Mouse (Mus musculus): ENCODE measurements at regions not wholly inside any gene's neighbourhood (a gene's known extent, or its start where the extent isn't known, plus 50 kb on each side); places are given as distances from the start of the nearest gene placed in this dataset.
A peak's percentile ranks its signal among the peaks of the same experiment; 100 is the strongest.

DNA sequence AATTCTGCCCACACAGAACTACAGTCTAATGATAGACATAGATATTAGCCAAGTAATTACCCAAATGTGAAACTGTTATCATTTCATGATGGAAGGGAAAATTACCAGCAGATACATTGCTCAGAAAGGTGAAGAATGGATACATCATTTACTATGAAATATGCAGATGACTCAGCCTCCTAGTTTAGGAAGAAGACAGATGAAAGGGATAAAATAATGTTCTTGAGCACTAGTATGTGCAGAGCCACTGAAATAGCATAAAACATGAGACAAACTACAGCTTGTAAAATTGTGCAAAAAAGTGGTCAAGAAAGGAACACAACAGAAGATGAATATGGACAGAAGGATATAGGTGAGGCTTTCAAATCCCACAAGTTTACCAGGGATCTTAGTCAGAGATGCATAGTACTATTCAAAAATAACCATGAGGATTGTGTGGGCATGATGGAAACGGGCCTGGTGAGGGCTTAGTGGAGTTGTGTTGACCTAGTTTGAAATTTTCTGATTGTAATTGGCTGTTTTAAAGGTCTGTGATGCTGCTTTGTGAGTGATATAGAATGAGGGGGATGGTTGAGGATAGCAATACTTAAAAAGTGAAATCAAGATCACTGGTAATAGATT, 883.3 kb downstream of the Dnajb9 start:
- Histone ChIP-seq H3K9me3 (replicated peaks; ENCODE audit: control insufficient read depth, low read length, poor library complexity, severe bottlenecking) (no peaks in the 10 kb centered on the region), H3K9ac (ENCODE audit: low read depth, low read length) (no peak overlapping the region), H3K4me3 (ENCODE audit: low read depth, low read length) (no peak overlapping the region), H3K36me3 (ENCODE audit: control insufficient read depth, insufficient read depth, low read length) (no peaks in the 10 kb centered on the region), H3K27me3 (ENCODE audit: control insufficient read depth, insufficient read depth, low read depth, low read length) (no peaks in the 10 kb centered on the region), H3K4me1 (ENCODE audit: control insufficient read depth, insufficient read depth, low read length) (no peaks in the 10 kb centered on the region), H3K27ac (ENCODE audit: low read length) (no peak overlapping the region), H3K4me2 (ENCODE audit: low read length) (no peak overlapping the region)
- 80% methylated on average over 1 of the region's 1 CpGs for WGBS
- ATAC-seq, result no peak

DNA sequence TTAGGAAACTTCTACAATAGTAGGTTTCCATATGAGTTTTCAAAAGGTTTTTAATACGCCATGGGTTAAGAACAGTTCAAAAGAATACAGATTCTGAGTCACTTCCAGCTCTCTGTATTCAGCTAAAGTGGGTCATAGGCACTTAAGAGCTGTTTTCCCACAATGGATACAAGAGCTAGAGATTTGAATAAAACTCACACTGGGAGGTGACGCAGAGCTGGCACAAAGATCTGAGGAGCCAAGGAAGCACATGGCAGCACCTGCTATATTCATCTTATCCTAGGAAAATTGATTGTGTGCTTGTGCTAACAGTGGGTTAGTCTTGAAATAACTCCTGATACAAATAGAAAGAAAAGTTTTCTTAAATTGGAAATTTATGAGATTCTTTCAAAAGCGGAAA, 899.8 kb downstream of the Dnajb9 start:
- ATAC-seq, result peak; percentile 36; the same call in 1 of the 2 replicates
- Histone ChIP-seq H3K9ac (ENCODE audit: low read depth, low read length) (no peak overlapping the region), H3K36me3 (ENCODE audit: control insufficient read depth, insufficient read depth, low read length) (no peaks in the 10 kb centered on the region), H3K27me3 (ENCODE audit: control insufficient read depth, insufficient read depth, low read depth, low read length) (no peaks in the 10 kb centered on the region), H3K4me1 (ENCODE audit: control insufficient read depth, insufficient read depth, low read length) (no peaks in the 10 kb centered on the region), H3K9me3 (replicated peaks; ENCODE audit: control insufficient read depth, low read length, poor library complexity, severe bottlenecking) (no peaks in the 10 kb centered on the region), H3K27ac (ENCODE audit: low read length) (no peak overlapping the region), H3K4me2 (ENCODE audit: low read length) (no peak overlapping the region), H3K4me3 (ENCODE audit: low read depth, low read length) (no peak overlapping the region)
- WGBS, result 72% methylated on average over 3 of the region's 3 CpGs

DNA sequence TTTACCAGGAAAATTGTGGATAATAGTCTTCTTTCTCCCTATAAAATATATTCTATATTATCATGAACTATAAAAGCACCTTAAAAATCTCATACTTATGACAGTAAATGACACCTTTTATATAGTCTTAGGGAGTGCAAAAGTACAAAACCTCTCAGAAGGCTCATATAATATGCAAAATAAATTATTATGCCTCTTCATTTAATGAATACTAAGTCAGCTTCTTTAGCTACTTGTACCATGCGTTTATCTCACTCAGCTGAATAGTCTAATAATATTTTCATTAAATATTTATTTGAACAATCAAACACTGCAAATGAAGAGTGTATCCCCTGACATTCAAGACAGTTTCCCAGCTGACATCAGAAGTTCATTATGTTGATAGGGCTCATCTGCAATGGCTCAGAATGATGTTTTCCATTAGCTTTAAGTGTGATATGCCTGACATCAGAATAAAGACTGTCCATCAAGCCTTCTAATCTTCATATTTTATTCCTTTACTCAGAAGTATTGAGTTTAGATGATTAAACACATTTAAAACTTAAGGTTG, 903.5 kb downstream of the Dnajb9 start:
- Histone ChIP-seq H3K4me3 (ENCODE audit: low read depth, low read length) (no peak overlapping the region), H3K4me2 (ENCODE audit: low read length) (no peak overlapping the region), H3K9ac (ENCODE audit: low read depth, low read length) (no peak overlapping the region), H3K36me3 (ENCODE audit: control insufficient read depth, insufficient read depth, low read length) (no peaks in the 10 kb centered on the region), H3K27me3 (ENCODE audit: control insufficient read depth, insufficient read depth, low read depth, low read length) (no peaks in the 10 kb centered on the region), H3K27ac (ENCODE audit: low read length) (no peak overlapping the region), H3K4me1 (ENCODE audit: control insufficient read depth, insufficient read depth, low read length) (no peaks in the 10 kb centered on the region), H3K9me3 (replicated peaks; ENCODE audit: control insufficient read depth, low read length, poor library complexity, severe bottlenecking) (no peaks in the 10 kb centered on the region)
- ATAC-seq, result no peak
- 65% methylated on average over 1 of the region's 1 CpGs for WGBS

DNA sequence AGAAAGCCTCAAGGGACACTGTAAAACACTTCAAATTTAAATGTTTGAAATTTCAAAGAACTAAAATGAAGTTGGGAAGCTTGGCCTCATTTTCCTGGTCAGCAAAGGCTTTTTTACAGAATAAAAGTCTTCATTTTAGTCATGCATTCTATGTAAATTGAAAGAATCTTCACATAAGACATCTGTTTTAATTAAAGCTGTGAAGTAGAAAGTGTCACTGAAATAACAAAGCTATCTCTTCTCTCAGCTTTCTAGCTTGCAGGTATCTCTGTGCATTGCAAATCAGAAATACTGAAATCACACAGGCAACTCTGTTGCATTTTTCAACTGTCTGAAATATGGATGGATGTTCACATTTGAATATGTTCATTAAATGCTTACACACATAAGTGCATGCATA, 909.6 kb downstream of the Dnajb9 start:
- Histone ChIP-seq H3K4me1 (ENCODE audit: control insufficient read depth, insufficient read depth, low read length) (no peaks in the 10 kb centered on the region), H3K27me3 (ENCODE audit: control insufficient read depth, insufficient read depth, low read depth, low read length) (no peaks in the 10 kb centered on the region), H3K9ac (ENCODE audit: low read depth, low read length) (no peak overlapping the region), H3K36me3 (ENCODE audit: control insufficient read depth, insufficient read depth, low read length) (no peaks in the 10 kb centered on the region), H3K4me2 (ENCODE audit: low read length) (no peak overlapping the region), H3K27ac (ENCODE audit: low read length) (no peak overlapping the region), H3K9me3 (replicated peaks; ENCODE audit: control insufficient read depth, low read length, poor library complexity, severe bottlenecking) (no peaks in the 10 kb centered on the region), H3K4me3 (ENCODE audit: low read depth, low read length) (no peak overlapping the region)
- ATAC-seq, result no peak

DNA sequence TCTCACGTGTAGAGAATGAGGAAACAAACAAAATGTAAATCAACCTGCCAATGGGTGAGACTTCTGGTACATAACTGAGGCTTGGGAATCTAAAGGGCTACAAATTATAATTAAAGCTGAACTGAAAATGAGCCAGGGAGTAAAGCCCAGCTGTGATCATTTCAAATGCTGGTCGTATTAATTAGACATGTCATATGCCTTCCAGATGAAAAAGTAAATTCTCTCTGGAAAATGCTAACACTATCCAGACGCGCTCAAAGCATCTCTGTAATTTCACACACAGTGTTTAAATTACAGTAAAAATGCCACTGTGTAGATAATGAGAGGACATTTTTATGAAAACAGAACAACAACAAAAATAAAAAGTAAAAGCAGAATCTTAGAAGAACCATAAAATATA, 929.7 kb downstream of the Dnajb9 start:
- 46% methylated on average over 4 of the region's 4 CpGs for WGBS
- no peaks in the 10 kb centered on the region for H3K4me1 ChIP-seq (ENCODE audit: control insufficient read depth, insufficient read depth, low read length)
- no peaks in the 10 kb centered on the region for H3K9me3 ChIP-seq (replicated peaks; ENCODE audit: control insufficient read depth, low read length, poor library complexity, severe bottlenecking)
- H3K27me3 ChIP-seq (ENCODE audit: control insufficient read depth, insufficient read depth, low read depth, low read length), result no peaks in the 10 kb centered on the region
- H3K9ac ChIP-seq (ENCODE audit: low read depth, low read length), result no peak overlapping the region
- H3K4me2 ChIP-seq (ENCODE audit: low read length), result no peak overlapping the region
- H3K4me3 ChIP-seq (ENCODE audit: low read depth, low read length), result no peak overlapping the region
- 0 out of 2 replicates have a peak, but pooled peaks have one; percentile 21 for ATAC-seq
- H3K27ac ChIP-seq (ENCODE audit: low read length), result no peak overlapping the region
- H3K36me3 ChIP-seq (ENCODE audit: control insufficient read depth, insufficient read depth, low read length), result no peaks in the 10 kb centered on the region

DNA sequence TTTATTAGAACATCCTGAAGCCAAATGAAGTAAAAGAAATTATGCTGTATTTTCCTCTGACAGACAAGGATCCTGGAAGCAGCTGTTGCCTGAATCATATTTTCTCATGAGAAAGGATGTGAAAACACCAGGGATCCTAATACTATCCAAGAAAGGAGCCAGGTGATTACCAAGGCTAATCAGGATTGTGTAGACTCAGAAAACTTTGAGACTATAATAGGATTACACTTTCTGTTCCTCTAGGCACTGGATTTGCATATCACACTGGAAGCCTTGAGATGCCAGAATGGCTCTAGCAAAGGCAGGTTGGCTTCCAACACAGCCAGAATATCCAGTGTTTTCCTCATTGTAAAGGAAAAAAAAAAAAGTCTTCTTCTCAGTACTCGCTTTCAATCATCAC, 945.1 kb downstream of the Dnajb9 start:
- WGBS, result 35% methylated on average over 1 of the region's 1 CpGs
- Histone ChIP-seq H3K9ac (ENCODE audit: low read depth, low read length) (no peak overlapping the region), H3K4me1 (ENCODE audit: control insufficient read depth, insufficient read depth, low read length) (no peaks in the 10 kb centered on the region)

DNA sequence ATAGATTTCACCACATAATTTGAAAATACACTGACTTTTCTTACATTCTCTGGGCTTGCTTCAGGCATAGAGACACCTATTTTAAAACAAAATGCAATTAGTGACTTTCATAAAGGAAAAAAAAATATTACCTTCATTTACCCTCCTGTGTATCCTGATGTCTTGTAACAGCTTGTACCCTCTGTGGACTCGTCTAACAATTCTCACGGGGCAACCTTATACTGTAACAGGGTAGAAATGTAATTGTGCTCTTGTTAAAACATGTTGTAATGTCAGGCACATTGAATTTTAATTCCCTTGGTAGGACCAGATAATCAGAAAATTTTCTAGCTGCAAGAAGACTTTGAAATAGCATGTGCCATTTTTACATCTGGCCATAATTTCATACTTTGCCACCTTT, 946.3 kb downstream of the Dnajb9 start:
- H3K27ac ChIP-seq (ENCODE audit: low read length), result no peak overlapping the region
- H3K9ac ChIP-seq (ENCODE audit: low read depth, low read length), result no peak overlapping the region
- H3K36me3 ChIP-seq (ENCODE audit: control insufficient read depth, insufficient read depth, low read length), result no peaks in the 10 kb centered on the region
- no peaks in the 10 kb centered on the region for H3K9me3 ChIP-seq (replicated peaks; ENCODE audit: control insufficient read depth, low read length, poor library complexity, severe bottlenecking)
- no peak overlapping the region for H3K4me2 ChIP-seq (ENCODE audit: low read length)
- WGBS, result 69% methylated on average over 2 of the region's 2 CpGs
- no peak overlapping the region for H3K4me3 ChIP-seq (ENCODE audit: low read depth, low read length)
- no peaks in the 10 kb centered on the region for H3K4me1 ChIP-seq (ENCODE audit: control insufficient read depth, insufficient read depth, low read length)
- H3K27me3 ChIP-seq (ENCODE audit: control insufficient read depth, insufficient read depth, low read depth, low read length), result no peaks in the 10 kb centered on the region
- no peak for ATAC-seq

More for the DNA sequence above, 945.1 kb downstream of the Dnajb9 start:
- no peak overlapping the region for H3K4me3 ChIP-seq (ENCODE audit: low read depth, low read length)
- no peaks in the 10 kb centered on the region for H3K9me3 ChIP-seq (replicated peaks; ENCODE audit: control insufficient read depth, low read length, poor library complexity, severe bottlenecking)
- H3K27me3 ChIP-seq (ENCODE audit: control insufficient read depth, insufficient read depth, low read depth, low read length), result no peaks in the 10 kb centered on the region
- no peak overlapping the region for H3K27ac ChIP-seq (ENCODE audit: low read length)
- no peaks in the 10 kb centered on the region for H3K36me3 ChIP-seq (ENCODE audit: control insufficient read depth, insufficient read depth, low read length)
- H3K4me2 ChIP-seq (ENCODE audit: low read length), result no peak overlapping the region
- no peak for ATAC-seq

DNA sequence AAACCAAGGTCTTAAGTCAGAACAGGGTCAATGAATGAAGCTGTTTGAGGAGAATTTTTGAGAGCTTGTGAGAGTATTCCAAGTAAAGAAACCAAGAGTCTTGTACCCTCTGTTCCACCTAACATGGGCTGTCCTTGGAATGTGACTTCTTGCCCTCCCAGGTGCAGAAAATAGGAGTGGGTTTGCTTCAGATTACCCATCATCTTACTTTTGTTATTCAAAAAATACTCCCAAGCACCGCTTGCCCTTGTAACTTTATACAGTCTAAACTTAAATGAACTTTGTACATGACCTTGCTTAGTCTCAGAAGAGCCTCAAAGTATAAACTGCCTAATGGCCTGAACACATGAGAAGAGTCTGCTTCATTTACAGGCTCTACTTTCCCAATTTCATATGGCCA, 984.2 kb downstream of the Dnajb9 start:
- no peaks in the 10 kb centered on the region for H3K36me3 ChIP-seq (ENCODE audit: control insufficient read depth, insufficient read depth, low read length)
- no peaks in the 10 kb centered on the region for H3K27me3 ChIP-seq (ENCODE audit: control insufficient read depth, insufficient read depth, low read depth, low read length)
- no peak for ATAC-seq
- H3K27ac ChIP-seq (ENCODE audit: low read length), result no peak overlapping the region
- no peaks in the 10 kb centered on the region for H3K4me1 ChIP-seq (ENCODE audit: control insufficient read depth, insufficient read depth, low read length)
- no peak overlapping the region for H3K4me3 ChIP-seq (ENCODE audit: low read depth, low read length)
- no peak overlapping the region for H3K4me2 ChIP-seq (ENCODE audit: low read length)
- H3K9me3 ChIP-seq (replicated peaks; ENCODE audit: control insufficient read depth, low read length, poor library complexity, severe bottlenecking), result no peaks in the 10 kb centered on the region
- H3K9ac ChIP-seq (ENCODE audit: low read depth, low read length), result no peak overlapping the region
- WGBS, result 96% methylated on average over 1 of the region's 1 CpGs

DNA sequence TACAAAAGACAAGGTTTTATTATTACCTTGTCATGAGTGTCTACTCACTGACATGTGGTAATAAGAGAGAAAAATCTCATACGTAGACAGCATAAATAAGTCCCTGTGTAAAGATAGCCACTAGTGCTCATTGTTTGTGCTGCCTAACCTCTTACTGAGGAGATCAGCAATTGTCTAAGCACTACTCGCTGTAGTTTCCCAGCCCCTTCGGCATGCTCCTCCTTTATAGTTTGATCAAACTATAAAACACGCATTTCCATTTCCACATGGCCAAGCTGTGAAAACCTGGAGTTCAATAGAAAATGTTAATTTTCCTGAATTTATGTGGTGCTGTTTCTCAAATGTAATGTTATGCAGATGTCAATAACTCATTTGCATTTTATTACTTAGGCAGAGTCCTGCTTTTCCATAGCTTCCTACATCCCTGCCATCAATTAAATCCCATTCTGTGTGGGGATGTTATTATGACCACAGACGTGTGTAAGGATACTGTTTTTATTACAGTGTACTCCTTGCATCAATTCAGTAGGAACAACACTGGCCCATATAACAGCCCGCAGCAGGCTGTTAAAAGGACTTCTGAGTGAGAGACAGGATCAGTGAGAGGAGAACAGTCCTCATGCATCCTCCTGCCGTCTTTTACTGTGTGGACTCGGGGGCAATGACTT, 986.2 kb downstream of the Dnajb9 start:
- Histone ChIP-seq H3K4me1 (ENCODE audit: control insufficient read depth, insufficient read depth, low read length) (no peaks in the 10 kb centered on the region), H3K27ac (ENCODE audit: low read length) (no peak overlapping the region), H3K36me3 (ENCODE audit: control insufficient read depth, insufficient read depth, low read length) (no peaks in the 10 kb centered on the region), H3K9me3 (replicated peaks; ENCODE audit: control insufficient read depth, low read length, poor library complexity, severe bottlenecking) (no peaks in the 10 kb centered on the region), H3K27me3 (ENCODE audit: control insufficient read depth, insufficient read depth, low read depth, low read length) (no peaks in the 10 kb centered on the region), H3K9ac (ENCODE audit: low read depth, low read length) (no peak overlapping the region), H3K4me2 (ENCODE audit: low read length) (no peak overlapping the region), H3K4me3 (ENCODE audit: low read depth, low read length) (no peak overlapping the region)
- no peak for ATAC-seq
- WGBS, result 55% methylated on average over 8 of the region's 8 CpGs
